Mouse (Mus musculus) liver, embryonic 15.5 days (tissue): ENCODE measurements at regions not wholly inside any gene's neighbourhood (a gene's known extent, or its start where the extent isn't known, plus 50 kb on each side); places are given as distances from the start of the nearest gene placed in this dataset.

Source experiments
- ATAC-seq: fragments of 200-750 bp; cut with Nextera tagmentation; 2 replicates; pipeline ENCODE4 v1.8.0; 2017; ENCODE audit warnings: moderate number of reproducible peaks, mild to moderate bottlenecking, moderate library complexity; ENCODE audit not compliant: insufficient read depth
- H3K27ac ChIP-seq: fragments of 300-500 bp; sonication (generic); replicated peaks from 2 replicates; pipeline ENCODE4 v1.5.1; 2015; ENCODE audit warnings: mild to moderate bottlenecking, inconsistent platforms
- H3K27me3 ChIP-seq: fragments of 300-500 bp; sonication (generic); 2 replicates; pipeline ENCODE4 v1.6.1; 2015; ENCODE audit warnings: mild to moderate bottlenecking, inconsistent platforms
- H3K36me3 ChIP-seq: fragments of 300-500 bp; sonication (generic); replicated peaks from 2 replicates; pipeline ENCODE4 v1.6.1; 2015; ENCODE audit warnings: moderate library complexity, mild to moderate bottlenecking, inconsistent platforms
- H3K4me1 ChIP-seq: fragments of 300-500 bp; sonication (generic); replicated peaks from 2 replicates; pipeline ENCODE4 v1.6.1; 2015; ENCODE audit warnings: inconsistent platforms
- H3K4me2 ChIP-seq: fragments of 300-500 bp; sonication (generic); 2 replicates; pipeline ENCODE4 v1.6.1; 2015; ENCODE audit warnings: moderate library complexity, mild to moderate bottlenecking, inconsistent platforms
- H3K4me3 ChIP-seq: fragments of 300-500 bp; sonication (generic); replicated peaks from 2 replicates; pipeline ENCODE4 v1.5.1; 2015; ENCODE audit warnings: mild to moderate bottlenecking, inconsistent platforms
- H3K9ac ChIP-seq: fragments of 300-500 bp; sonication (generic); 2 replicates; pipeline ENCODE4 v1.6.1; 2015; ENCODE audit warnings: moderate library complexity, mild to moderate bottlenecking, inconsistent platforms
- H3K9me3 ChIP-seq: fragments of 300-500 bp; sonication (generic); replicated peaks from 2 replicates; pipeline ENCODE4 v1.6.1; 2016; ENCODE audit warnings: inconsistent platforms
- WGBS: fragments of 180-500 bp; shearing (Covaris S2); methylation state at CpG from one replicate; pipeline ENCODE4 v1.1.7; 2015; ENCODE audit warnings: mixed read lengths; ENCODE audit not compliant: insufficient replicate concordance; 5-methylcytosine and 5-hydroxymethylcytosine counted together

DNA sequence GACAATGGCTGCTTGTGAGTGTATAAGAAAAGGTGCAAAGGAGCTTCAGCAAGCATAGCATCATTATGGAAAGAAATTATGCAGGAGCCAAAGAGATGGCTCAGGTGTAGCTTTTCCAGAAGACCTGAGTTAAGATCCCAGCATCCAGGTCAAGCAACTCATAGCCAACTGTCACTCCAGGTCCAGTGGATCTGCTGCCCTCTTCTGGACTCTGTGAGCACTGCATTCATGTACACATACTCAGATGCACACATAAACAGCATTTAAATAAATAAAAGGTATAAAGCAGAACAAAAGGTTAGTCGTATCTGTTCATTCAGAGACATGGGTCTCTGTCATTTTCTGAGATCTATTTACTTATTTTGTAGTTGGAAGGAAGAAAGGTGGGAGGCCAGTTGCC, 112.0 kb upstream of the Zfp618 start:
- ATAC-seq = no peak
- no peak overlapping the region for H3K4me3 ChIP-seq
- no peaks in the 10 kb centered on the region for H3K4me1 ChIP-seq
- H3K9me3 ChIP-seq = no peaks in the 10 kb centered on the region
- no peak overlapping the region for H3K4me2 ChIP-seq
- H3K9ac ChIP-seq = no peak overlapping the region
- H3K36me3 ChIP-seq = no peaks in the 10 kb centered on the region
- no peaks in the 10 kb centered on the region for H3K27me3 ChIP-seq
- H3K27ac ChIP-seq = no peak overlapping the region
- WGBS = 48% methylated on average over 1 of the region's 1 CpGs

DNA sequence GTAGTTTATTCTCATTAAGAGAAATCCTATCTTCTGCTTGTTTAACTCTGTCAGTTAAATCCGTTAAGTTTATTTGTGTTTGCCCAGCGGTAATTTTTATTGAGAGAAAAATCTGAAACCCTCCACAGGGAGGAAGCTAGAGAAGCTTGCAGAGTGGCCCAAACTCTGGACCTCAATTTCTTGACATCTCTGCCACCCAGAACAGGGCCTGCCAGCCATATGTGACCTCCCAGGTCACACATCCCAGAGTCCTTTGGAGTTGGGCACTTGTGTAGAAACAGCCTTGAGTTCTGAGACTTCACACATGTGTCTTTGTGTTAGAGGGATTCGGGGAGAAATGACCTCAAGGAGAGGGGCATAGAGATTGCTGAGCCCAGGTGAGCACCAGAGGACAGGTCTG, 109.0 kb upstream of the Zfp618 start:
- no peak overlapping the region for H3K27ac ChIP-seq
- no peak overlapping the region for H3K9ac ChIP-seq
- no peak for ATAC-seq
- WGBS = 61% methylated on average over 3 of the region's 3 CpGs
- H3K4me1 ChIP-seq = no peaks in the 10 kb centered on the region
- no peak overlapping the region for H3K4me3 ChIP-seq
- no peaks in the 10 kb centered on the region for H3K36me3 ChIP-seq
- H3K27me3 ChIP-seq = no peaks in the 10 kb centered on the region
- no peaks in the 10 kb centered on the region for H3K9me3 ChIP-seq
- H3K4me2 ChIP-seq = no peak overlapping the region

- H3K4me3 ChIP-seq = no peak overlapping the region
- ATAC-seq = no peak
- H3K27ac ChIP-seq = no peak overlapping the region
- no peak overlapping the region for H3K9ac ChIP-seq
- no peaks in the 10 kb centered on the region for H3K27me3 ChIP-seq
- no peaks in the 10 kb centered on the region for H3K9me3 ChIP-seq
- H3K4me1 ChIP-seq = no peaks in the 10 kb centered on the region
- H3K4me2 ChIP-seq = no peak overlapping the region
- no peaks in the 10 kb centered on the region for H3K36me3 ChIP-seq
- 83% methylated on average over 3 of the region's 3 CpGs for WGBS
Observed at GRCm38 (mm10) chr4:62862756-62863155, 102.6 kb upstream of the Zfp618 start.

GRCm38 (mm10) chr4:62870391-62870983, 94.9 kb upstream of the Zfp618 start:
- no peak overlapping the region for H3K9ac ChIP-seq
- no peaks in the 10 kb centered on the region for H3K9me3 ChIP-seq
- no peak overlapping the region for H3K4me2 ChIP-seq
- 57% methylated on average over 14 of the region's 14 CpGs for WGBS
- H3K27me3 ChIP-seq = no peaks in the 10 kb centered on the region
- H3K27ac ChIP-seq = no peak overlapping the region
- no peak overlapping the region for H3K4me3 ChIP-seq
- H3K36me3 ChIP-seq = no peaks in the 10 kb centered on the region
- H3K4me1 ChIP-seq = no peaks in the 10 kb centered on the region
- ATAC-seq = no peak

DNA sequence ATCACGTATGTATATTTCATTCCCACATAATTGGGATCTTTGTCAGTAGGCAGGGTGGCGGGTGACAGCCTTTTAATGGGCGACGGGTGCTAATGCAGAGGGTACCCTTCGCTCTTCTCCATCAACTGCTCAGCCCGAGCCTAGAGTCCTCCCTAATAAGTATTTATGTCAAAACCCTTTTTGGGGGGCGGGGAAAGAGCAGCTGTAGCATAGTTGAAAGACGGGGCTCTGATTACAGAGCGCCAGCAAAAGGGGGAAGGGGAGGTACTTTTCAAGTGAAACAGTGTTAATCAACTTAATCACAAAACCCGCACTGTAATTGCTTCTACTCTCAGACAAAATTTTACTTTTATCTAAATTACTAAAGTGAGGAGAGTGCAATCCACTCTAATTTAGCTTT, 92.8 kb upstream of the Zfp618 start:
- H3K9me3 ChIP-seq = no peaks in the 10 kb centered on the region
- H3K27me3 ChIP-seq = no peaks in the 10 kb centered on the region
- no peak for ATAC-seq
- 61% methylated on average over 10 of the region's 10 CpGs for WGBS
- no peaks in the 10 kb centered on the region for H3K36me3 ChIP-seq
- no peak overlapping the region for H3K4me3 ChIP-seq
- no peaks in the 10 kb centered on the region for H3K4me1 ChIP-seq
- H3K27ac ChIP-seq = no peak overlapping the region
- no peak overlapping the region for H3K9ac ChIP-seq
- H3K4me2 ChIP-seq = no peak overlapping the region

- no peak overlapping the region for H3K4me3 ChIP-seq
- 73% methylated on average over 12 of the region's 12 CpGs for WGBS
- no peak for ATAC-seq
Observed at GRCm38 (mm10) chr4:62873986-62874385, 91.4 kb upstream of the Zfp618 start.

GRCm38 (mm10) chr4:62878063-62878462, 87.3 kb upstream of the Zfp618 start:
- no peaks in the 10 kb centered on the region for H3K36me3 ChIP-seq
- H3K4me1 ChIP-seq = no peaks in the 10 kb centered on the region
- no peak overlapping the region for H3K4me2 ChIP-seq
- H3K9ac ChIP-seq = no peak overlapping the region
- ATAC-seq = no peak
- no peaks in the 10 kb centered on the region for H3K27me3 ChIP-seq
- H3K4me3 ChIP-seq = no peak overlapping the region
- no peaks in the 10 kb centered on the region for H3K9me3 ChIP-seq
- no peak overlapping the region for H3K27ac ChIP-seq
- 62% methylated on average over 7 of the region's 7 CpGs for WGBS

More at GRCm38 (mm10) chr4:62873986-62874385, 91.4 kb upstream of the Zfp618 start:
- H3K9ac ChIP-seq = no peak overlapping the region
- H3K4me2 ChIP-seq = no peak overlapping the region
- no peak overlapping the region for H3K27ac ChIP-seq
- H3K27me3 ChIP-seq = no peaks in the 10 kb centered on the region
- no peaks in the 10 kb centered on the region for H3K36me3 ChIP-seq
- H3K4me1 ChIP-seq = no peaks in the 10 kb centered on the region
- no peaks in the 10 kb centered on the region for H3K9me3 ChIP-seq

DNA sequence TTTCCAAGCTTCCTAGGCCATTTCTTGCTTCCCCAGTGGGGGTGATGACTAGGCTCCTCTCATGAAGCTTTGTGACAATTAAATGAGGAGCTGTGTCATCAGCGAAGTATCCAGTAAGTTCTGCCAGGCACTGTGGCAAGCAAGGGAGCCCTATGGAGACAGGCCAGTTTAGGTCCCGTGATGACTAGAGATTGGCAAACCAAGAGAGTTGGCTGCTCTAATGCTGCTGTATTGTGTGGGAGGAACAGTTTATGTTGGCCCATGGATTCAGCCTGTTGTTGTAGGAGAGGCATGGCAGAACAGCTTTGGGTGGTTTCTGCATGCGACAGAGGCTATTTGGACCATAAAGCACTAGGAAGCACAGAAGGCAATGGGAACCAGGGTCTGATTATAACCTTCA, 86.4 kb upstream of the Zfp618 start:
- Histone ChIP-seq H3K9ac (no peak overlapping the region), H3K4me3 (no peak overlapping the region), H3K9me3 (no peaks in the 10 kb centered on the region), H3K4me1 (no peaks in the 10 kb centered on the region), H3K27ac (no peak overlapping the region), H3K4me2 (no peak overlapping the region), H3K27me3 (no peaks in the 10 kb centered on the region), H3K36me3 (no peaks in the 10 kb centered on the region)
- WGBS = 71% methylated on average over 3 of the region's 3 CpGs
- no peak for ATAC-seq

DNA sequence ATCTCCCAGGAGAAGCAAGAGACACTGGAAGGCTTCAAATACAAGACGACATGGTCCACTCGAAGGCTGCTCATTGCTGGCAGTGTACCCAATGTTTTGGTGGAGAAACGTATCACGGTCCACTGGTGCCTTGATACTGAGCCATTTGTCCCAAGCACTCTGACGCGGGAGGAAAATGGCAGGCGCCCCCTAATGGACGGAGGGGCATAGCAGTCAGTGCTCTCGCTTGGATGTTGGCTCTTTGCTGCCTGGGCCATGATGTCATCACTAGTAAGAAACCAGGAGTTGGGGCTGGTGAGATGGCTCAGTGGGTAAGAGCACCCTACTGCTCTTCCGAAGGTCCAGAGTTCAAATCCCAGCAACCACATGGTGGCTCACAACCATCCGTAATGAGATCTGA, 83.5 kb upstream of the Zfp618 start:
- Histone ChIP-seq H3K9ac (no peak overlapping the region), H3K4me1 (no peaks in the 10 kb centered on the region), H3K27me3 (no peaks in the 10 kb centered on the region), H3K4me3 (no peak overlapping the region), H3K4me2 (no peak overlapping the region), H3K36me3 (no peaks in the 10 kb centered on the region), H3K27ac (no peak overlapping the region), H3K9me3 (no peaks in the 10 kb centered on the region)
- WGBS = 60% methylated on average over 11 of the region's 11 CpGs
- ATAC-seq = no peak

- H3K4me3 ChIP-seq = no peak overlapping the region
- no peak overlapping the region for H3K27ac ChIP-seq
- H3K27me3 ChIP-seq = no peaks in the 10 kb centered on the region
- WGBS = 74% methylated on average over 8 of the region's 8 CpGs
- no peaks in the 10 kb centered on the region for H3K36me3 ChIP-seq
- no peak for ATAC-seq
- no peak overlapping the region for H3K9ac ChIP-seq
- no peak overlapping the region for H3K4me2 ChIP-seq
- no peaks in the 10 kb centered on the region for H3K9me3 ChIP-seq
- no peaks in the 10 kb centered on the region for H3K4me1 ChIP-seq
Observed at GRCm38 (mm10) chr4:62882276-62882675, 83.1 kb upstream of the Zfp618 start.

DNA sequence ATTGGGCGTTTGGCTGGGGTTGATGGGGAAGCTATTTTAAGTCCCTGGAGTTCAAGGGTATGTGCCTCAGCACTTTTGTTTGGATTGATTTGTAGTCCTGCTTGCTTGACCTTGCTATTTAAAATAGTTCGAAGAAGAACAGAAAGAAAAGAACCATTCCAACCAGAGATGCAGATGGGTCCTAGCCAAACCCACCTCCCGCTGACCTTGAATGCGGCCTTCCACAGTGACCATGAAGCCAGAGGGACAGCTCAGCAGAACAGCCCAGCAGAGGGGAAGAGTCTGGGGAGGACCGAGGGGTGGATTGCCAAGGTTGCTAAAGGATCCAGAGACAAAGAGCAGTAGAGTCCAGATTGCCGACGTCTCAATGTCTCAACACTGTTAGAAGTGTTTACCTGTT, 76.6 kb upstream of the Zfp618 start:
- Histone ChIP-seq H3K27ac (no peak overlapping the region), H3K9me3 (no peaks in the 10 kb centered on the region), H3K9ac (no peak overlapping the region), H3K36me3 (no peaks in the 10 kb centered on the region), H3K4me1 (no peaks in the 10 kb centered on the region), H3K4me3 (no peak overlapping the region), H3K27me3 (no peaks in the 10 kb centered on the region), H3K4me2 (no peak overlapping the region)
- WGBS = 64% methylated on average over 7 of the region's 7 CpGs
- no peak for ATAC-seq

GRCm38 (mm10) chr4:62889708-62890107, 75.7 kb upstream of the Zfp618 start:
- Histone ChIP-seq H3K36me3 (no peaks in the 10 kb centered on the region), H3K4me1 (no peaks in the 10 kb centered on the region), H3K27ac (no peak overlapping the region), H3K9me3 (no peaks in the 10 kb centered on the region), H3K4me3 (no peak overlapping the region), H3K4me2 (no peak overlapping the region), H3K9ac (no peak overlapping the region), H3K27me3 (no peaks in the 10 kb centered on the region)
- ATAC-seq = no peak
- WGBS = 40% methylated on average over 4 of the region's 4 CpGs
